Mouse (Mus musculus) C2C12 (cell line): ENCODE measurements around the gene Ccdc181.

Experiments used
- CEBPB ChIP-seq: IDR thresholded peaks from one replicate; pipeline ENCODE4 v1.6.1; 2011; ENCODE audit warnings: low read depth, mild to moderate bottlenecking, control low read depth, moderate library complexity
- CTCF ChIP-seq: IDR thresholded peaks from one replicate; pipeline ENCODE4 v1.5.1; 2011; ENCODE audit not compliant: control insufficient read depth, insufficient read depth, insufficient read length
- FOSL1 ChIP-seq: IDR thresholded peaks from one replicate; pipeline ENCODE4 v1.8.0; 2011; ENCODE audit warnings: mild to moderate bottlenecking, low read length; ENCODE audit not compliant: poor library complexity, insufficient read depth, severe bottlenecking
- MAX ChIP-seq: IDR thresholded peaks from one replicate; pipeline ENCODE4 v1.6.1; 2011; ENCODE audit warnings: mild to moderate bottlenecking, control low read depth
- MYOD1 ChIP-seq: IDR thresholded peaks from one replicate; pipeline ENCODE4 v1.6.1; 2011; ENCODE audit warnings: low read depth; ENCODE audit not compliant: control insufficient read depth, insufficient read length
- MYOG ChIP-seq: IDR thresholded peaks from one replicate; pipeline ENCODE4 v1.6.1; 2011; ENCODE audit not compliant: control insufficient read depth, insufficient read length; ENCODE audit errors: extremely low read depth
- USF1 ChIP-seq: IDR thresholded peaks from one replicate; pipeline ENCODE4 v1.6.1; 2011; ENCODE audit warnings: low read depth, mild to moderate bottlenecking, control low read depth, moderate library complexity

GRCm38 (mm10) chr1:164247442-164247841, 27.9 kb upstream of the Ccdc181 start:
- TF ChIP-seq CTCF = no peak
- no peak for TF ChIP-seq MYOD1
- TF ChIP-seq MYOG = no peak
- TF ChIP-seq MAX = no peak
- TF ChIP-seq CEBPB = no peak
- no peak for TF ChIP-seq USF1
- TF ChIP-seq FOSL1 = no peak
